Mouse (Mus musculus) urinary bladder, adult 18-20 months (tissue): ENCODE results near the gene Bcl7c.
"Not testable (repeated sequence)": the region's sequence is repeated elsewhere in the genome, so short reads cannot be mapped to it uniquely, and the experiment has no call there.

Experiments
- DNase-seq, 2 experiments: peaks; one replicate each; pipeline ENCODE4 v3.0.0; 2022; ENCODE audit warnings: low spot score in 2 of 2, mixed read lengths in 2 of 2

Bcl7c gene

DNA sequence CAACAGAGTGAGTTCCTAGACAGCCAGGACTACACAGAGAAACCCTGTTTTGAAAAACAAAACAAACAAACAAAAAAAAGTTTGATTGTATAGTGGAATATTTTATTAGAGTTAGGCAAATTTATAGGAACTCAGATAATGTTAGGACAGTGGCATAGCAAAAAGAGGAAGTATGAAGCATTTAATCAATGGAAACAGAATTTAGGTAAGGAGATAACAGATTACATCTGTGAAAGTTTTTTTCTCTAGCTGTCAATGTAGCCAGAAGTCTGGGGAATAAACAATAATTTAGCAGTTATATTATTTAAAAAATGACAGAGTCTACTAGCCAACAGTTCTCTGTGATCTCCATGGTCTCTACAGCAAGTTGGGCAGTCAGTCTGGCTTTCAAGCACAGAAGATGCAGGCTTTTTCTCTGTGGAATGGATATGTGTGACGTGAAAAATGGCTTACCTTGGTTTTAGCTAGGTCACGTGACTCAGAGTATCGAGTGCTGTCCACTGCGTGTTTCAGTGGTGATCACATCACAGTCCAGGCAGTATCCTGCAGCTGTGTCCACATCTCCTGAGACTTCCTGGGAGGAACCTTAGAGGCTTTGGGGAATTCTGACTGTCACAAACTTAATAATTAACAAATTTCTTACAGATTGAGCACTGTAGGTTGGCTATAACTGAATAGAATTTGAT lies 60.1 kb downstream of the Bcl7c start:
- no peak for DNase-seq

DNA sequence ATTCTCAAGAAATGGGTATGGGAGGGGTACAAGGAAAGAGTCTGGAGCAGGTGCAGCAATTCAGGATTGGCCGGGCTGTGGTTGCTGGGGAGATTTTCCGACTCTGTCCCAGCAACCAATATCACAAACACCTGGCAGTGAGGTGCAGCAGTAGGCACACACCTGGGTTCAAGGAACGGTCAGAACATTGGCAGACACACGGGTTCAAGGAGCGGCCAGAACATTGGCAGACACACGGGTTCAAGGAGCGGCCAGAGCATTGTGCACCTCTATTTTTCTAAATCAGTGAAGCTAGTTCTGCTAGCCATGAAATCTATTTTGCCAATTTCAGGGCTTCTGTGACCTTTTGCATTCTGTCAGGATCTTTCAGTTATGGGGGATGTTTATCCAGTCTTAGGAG lies 61.2 kb downstream of the Bcl7c start:
- not testable (repeated sequence) for DNase-seq

DNA sequence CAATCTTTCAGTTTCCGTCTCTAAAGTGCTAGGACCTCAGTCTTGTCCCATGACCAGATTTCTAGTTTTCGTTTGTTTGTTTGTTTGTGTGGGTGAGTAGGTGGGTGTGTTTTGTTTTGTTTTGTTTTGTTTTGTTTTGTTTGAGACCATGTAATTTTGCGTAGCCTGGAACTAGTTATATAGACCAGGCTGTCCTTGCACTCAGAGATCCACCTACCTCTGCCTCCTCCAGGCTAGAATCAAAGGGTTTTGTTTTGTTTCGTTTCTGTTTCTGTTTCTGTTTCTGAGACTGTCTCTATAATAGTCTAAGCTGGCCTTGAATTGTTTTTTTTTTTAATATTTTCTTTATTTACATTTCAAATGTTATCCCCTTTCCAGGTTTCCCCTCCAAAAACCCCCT lies 62.4 kb downstream of the Bcl7c start:
- no peak for DNase-seq

DNA sequence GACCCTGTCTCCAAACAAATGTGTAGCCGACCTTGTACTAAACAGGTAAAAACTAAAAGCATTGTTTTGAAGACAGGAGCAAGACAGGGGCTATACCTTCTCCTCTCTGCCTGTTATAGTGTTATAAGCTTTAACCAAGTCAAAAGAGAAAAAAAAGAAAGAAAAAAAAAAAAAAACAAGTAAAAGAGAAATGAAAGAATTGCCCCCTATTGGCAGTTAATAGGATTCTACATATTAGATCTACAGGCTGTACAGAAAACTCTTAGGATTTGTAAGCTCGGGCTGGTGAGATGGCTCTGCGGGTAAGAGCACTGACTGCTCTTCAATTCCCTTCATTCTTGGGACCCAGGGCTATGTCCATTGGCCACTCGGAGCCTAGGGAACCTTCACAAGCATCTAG lies 66.5 kb downstream of the Bcl7c start:
- DNase-seq = no peak

DNA sequence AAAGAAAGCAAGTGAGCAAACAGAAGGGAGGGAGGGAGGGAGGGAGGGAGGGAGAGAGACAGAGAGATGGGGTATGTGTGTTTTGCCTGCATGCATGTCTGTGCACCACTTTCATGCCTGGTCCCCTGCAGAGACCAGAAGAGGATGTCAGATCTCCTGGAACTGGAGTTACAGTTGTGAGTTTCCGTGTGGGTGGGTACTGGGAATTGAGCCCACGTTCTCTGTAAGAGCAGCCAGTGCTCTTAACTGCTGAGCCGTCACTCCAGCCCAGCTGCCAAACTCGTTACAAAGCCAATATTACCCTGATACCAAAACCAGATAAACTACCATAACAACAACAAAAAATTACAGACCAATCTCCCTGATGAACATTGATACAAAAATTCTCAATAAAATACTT lies 67.5 kb downstream of the Bcl7c start:
- DNase-seq = no peak

DNA sequence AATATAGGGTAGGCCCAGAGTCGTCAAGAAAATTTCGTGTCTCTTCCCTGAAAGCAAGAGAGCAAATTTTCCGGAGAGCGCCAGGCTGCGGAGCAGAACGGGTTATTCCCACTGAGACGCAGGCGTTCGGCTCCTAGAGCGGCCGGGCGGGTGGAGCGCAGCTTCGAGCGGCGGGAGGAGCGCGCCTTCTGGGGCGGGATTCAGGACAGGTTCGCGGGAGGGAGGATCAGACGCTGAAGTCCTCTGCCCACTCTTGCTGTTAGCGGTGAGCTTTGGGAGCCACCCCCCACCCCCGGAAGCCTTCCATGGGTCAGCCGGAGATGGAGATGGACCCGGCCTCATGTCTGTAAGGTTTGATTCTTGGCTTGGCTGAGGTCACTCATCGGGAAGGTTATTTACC lies 71.8 kb downstream of the Bcl7c start:
- peak; percentile 61 to 73 for DNase-seq

DNA sequence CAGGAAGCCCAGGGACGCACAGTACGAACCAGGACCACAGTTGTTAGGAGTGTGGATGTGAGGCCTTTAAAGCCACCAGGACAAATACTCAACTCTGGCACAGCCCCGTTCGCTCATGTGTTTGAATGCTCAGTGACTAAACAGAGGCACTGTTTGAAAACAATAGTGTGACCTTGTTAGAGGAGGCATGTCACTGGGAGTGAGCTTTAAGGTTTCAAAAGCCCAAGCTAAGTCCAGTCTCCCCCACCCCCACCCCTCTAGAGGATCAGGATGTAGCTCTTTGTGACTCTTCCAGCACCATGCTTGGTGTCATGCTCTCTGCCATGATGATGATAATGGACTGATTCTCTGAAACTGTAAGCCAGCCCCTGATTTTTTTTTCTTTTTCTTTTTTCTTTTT lies 77.3 kb downstream of the Bcl7c start:
- DNase-seq = no peak

DNA sequence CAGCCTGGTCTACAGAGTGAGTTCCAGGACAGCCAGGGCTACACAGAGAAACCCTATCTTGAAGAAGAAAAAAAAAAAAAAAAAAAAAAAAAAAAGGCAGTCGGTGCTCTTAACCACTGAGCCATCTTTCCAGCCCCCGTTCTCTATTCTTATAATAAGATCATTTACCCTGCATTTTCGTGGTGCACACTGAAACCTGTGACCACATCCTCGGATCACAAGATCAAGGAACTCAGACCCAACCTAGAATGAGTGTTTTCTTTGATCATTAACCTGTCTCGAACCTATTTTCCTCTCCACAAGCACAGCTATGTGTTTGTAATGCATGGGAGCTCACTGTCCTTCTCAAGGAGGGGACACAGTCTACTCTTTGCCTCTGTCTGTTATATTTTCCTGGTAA lies 80.1 kb downstream of the Bcl7c start:
- DNase-seq = no peak

DNA sequence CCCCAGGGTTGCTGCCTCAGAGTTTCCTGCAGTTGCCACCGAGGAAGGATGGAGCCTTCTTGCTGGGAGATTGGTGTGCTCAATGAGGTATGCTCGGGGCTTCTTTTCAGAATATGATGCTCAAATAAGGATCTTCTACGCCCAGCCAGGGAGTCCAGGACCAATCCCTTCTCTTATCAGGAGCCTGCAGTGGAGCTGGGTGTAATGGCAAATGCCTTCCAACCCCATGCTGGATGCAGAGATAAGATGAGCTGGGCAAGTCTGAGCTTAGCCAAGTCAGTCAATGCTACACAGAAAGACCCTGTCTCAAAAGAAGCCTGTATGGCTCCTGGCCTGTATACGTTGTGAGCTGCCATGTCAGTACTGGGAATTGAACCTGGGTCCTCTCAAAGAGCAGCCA lies 82.3 kb downstream of the Bcl7c start:
- no peak for DNase-seq

DNA sequence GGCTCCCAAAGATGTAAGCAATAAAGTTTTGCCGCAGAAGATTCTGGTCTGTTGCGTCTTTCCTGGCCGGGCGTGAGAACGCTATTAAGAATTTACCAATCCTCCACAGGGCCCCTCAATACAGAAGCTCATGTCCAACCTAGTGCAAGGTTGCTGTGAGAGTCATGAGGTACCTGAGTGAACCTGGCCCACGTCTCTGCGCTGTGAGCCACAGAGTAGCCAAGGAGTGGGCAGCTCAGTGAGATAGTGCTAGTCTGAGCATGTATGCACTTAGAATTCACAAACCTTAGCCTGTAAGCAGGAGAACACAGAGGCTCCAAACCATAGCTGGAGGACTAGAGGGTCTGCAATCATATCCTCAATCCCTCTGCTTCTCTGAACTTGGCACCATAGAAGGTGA lies 82.7 kb downstream of the Bcl7c start:
- no peak for DNase-seq

DNA sequence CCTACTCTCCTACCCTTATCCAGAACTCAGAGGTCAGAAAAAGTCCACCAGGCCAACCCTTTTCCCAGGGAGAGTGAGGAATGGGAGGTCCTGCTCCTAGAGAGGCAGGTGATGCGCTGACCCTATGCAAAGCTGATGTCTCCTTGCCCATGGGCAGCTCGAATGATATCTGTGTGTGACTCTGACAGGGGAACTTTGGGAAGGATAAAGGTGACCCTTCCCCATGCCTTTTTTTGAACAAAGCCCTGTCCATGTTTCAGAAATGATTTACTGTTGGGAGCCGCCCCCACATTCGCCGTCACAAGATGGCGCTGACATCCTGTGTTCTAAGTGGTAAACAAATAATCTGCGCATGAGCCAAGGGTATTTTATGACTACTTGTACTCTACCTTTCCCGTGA lies 90.3 kb downstream of the Bcl7c start:
- DNase-seq = not testable (repeated sequence)

DNA sequence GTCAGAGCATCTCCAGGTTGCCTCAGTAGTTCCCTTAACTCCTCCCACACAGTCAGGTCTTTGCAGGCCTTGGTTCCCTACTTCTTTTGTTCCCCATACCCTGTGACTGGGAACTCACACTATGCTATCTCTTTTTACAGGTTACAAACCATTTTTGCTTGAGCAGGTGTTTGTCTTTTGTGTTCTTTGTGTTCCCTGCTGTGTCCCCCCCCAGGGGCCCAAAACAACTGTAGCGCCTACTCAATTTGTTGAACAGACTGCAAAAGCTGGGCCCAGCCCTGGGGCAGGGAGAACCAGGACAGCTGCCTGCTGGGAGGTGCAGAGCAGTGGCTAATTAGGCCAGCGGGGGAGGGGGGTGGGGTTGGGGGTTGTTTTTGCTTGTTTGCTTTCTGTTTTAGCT lies 90.8 kb downstream of the Bcl7c start:
- DNase-seq = no peak

DNA sequence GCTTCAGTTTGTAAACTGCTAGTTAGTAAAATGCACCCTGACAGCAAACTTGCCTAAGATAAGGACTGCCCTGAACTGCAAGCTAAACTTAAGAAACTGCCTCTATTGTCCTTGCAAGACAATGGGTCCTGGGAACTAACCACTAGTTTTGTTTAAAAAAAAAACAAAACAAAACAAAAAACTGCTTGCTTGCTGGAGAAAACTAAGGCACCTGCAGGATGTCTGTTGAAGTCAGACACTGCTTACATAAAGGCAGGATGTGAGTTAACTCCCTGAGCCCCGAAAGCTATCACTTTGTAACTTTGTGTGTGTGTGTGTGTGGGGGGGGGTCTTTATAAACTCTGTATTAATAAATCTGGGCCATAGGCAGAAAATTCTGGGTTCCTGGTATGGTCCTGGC lies 91.9 kb downstream of the Bcl7c start:
- DNase-seq = no peak

DNA sequence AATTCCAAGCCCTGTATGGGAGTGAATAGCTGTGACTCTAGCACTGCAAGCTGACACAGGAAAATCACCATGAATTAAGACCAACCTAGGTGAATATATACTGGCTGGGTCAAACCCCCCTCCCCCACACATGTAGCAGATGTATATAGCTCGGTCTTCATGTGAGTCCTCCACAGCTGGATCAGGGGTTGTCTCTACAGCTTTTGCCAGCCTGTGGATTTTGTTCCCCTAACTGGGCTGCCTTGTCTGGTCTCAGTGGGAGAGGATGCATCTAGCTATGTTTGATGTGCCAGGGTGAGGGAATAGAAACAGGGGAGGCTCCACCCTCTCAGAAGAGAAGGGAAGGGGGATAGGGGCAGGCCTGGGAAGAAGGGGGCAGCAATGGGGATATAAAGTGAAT lies 92.4 kb downstream of the Bcl7c start:
- no peak for DNase-seq

DNA sequence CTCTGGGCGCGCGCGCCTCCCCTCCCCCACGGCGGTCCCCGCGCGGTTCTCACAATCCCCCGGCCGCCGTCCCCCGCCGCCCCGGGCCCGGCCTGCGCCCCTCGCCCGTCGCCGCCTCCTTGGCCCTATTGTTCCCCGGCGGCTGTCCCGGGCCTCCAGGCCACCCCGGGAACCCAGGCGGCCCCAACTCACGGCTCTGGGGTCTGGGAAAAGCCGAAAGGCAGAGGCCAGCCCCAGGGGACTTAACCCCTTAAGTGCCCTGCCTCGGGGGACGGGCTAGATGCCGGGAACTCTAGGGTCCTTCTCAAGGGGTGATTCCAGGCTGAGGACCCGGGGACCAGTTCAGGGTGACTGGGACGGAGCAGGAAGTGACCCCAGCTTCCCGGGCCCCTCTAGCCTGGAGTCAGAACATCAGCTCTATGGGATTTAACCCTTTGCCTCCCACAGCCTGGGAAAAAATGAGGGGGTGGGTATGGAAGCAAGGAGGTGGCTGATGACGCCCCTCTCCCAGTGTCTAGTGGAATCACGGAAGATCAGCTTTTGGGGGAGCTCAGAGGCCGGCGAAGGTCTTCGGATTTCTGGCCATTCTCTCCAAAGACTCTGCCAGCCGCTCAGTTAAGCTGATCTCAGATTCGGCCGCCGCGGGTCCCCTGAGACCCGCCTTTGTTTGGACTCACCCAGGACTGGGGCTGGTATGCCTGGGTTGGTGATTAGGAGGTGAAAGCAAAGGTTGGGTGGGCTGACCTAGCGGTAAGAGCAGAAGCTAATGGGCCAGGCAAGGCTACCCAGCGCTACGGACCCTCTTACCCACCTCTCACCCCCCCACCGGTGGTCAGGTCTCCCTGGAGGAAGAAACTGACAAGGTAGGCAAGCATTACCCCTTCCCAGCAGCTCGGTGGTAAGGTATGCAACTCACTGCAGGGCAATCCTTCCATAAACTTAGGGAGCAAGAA lies 93.6 kb downstream of the Bcl7c start, which contains the start of gene Zfp629:
TSS of gene Zfp629 (minus strand) at position 907 of the 953 bp plus-strand sequence.
- peak; percentile 49 to 64 for DNase-seq

DNA sequence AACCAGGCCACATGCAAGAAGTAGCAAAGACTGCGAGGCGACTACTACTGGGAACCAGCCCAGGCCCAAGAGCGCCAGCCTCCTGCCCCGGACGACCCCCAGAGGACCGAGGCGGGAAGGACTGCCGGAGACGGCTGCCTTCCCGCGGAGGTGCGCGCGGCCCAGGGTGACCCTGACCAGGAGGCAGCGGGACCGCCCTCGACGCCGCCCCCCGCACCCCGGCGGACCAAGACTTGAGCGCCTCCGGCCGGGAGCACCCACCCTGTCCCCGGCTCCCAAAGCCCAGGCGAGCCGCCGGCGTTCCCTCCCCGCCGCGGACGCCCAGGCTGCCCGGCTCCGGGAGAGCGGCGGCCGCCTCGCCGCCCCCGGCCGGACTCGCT lies 94.2 kb downstream of the Bcl7c start:
- peak in 1 of 2 experiments; percentile 47 for DNase-seq

DNA sequence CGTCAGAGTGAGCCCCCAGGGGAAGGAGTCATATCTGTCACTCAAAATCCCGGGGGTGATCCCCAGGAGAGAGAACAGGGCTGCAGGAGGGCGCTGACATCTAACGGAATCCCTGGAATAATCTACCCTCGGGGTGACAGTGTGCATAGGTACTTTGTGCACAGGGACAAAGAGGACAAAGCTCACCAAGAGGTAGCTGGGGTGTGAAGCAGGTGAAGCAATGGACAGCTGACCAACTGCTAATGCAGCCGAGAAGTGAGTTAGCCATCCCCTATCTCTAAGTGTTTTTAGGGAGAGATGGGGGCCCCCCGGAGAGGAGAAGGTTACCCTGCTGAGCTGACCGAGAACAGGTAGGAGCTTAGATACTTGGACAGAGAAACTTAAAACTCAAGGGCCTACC lies 94.6 kb downstream of the Bcl7c start:
- no peak for DNase-seq

DNA sequence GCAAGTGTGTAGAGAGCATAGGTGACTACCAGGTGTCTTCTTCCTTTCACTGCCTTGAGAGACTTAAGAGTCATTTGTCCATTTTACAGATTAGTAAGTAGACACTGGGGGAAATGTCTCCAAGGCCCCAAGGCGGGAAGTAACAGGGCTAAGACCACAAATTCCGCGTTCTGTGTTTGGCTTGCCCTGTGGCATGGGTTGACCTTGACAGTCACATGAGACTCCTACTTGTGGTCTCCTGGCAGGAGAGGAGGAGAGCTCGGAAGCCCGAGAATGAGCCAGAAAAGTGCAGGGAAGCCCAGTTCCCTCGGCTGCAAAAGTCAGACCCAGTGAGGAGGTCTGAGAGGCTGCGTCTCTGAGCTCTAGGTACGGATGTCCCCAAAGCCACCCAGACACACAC lies 95.2 kb downstream of the Bcl7c start:
- DNase-seq = no peak

DNA sequence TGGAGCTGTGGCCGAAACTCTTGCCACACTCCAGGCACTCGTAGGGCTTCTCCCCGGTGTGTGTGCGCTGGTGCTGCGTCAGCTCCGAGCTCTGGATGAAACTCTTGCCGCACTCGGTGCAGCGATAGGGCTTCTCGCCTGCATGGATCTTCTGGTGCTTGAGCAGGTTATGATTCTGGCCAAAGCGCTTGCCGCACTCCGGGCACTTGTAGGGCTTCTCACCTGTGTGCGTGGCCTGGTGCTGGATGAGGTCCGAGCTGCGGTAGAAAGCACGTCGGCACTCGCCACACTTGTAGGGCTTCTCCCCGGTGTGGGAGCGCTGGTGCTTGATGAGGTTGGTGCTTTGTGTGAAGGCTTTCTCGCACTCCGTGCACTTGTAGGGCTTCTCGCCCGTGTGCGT lies 97.2 kb downstream of the Bcl7c start:
- no peak for DNase-seq
